Mouse (Mus musculus) cortical plate, adult 2 months (tissue): ENCODE results near the gene Adam19.

ENCODE experiments used
- CTCF ChIP-seq: fragments of 200-500 bp; IDR thresholded peaks from 2 replicates; pipeline ENCODE4 v1.5.1; 2011; ENCODE audit warnings: mild to moderate bottlenecking, control low read depth, low read length; ENCODE audit not compliant: insufficient read depth; ENCODE audit errors: extremely low read depth
- POLR2A ChIP-seq: fragments of 200-500 bp; IDR thresholded peaks from 2 replicates; pipeline ENCODE4 v1.6.1; 2011; ENCODE audit warnings: mild to moderate bottlenecking, low read length, control low read depth; ENCODE audit not compliant: insufficient read depth; ENCODE audit errors: extremely low read depth

DNA sequence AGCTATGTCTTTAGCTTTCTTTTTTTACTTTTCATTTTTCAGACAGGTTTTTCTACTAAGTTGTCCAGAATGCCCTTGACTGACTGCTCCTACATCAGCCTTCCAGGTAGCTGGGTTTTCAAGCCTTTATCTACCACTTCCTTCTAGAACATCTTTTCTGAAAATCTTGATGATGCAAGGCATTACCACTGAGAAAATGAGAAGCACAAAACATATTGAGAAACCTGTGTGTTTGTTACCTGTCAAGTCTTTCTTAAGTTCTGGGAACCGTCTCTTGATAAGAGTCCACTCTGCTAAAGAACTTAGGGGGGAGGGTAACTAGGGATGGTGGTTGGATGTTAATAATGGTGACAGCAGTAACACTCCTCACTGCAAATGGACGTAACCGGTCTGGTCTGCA, 19.7 kb downstream of the Adam19 start:
- TF ChIP-seq CTCF (no peak), POLR2A (no peak)
